Mouse (Mus musculus) activated CD4-positive, CD25-positive, alpha-beta regulatory T cell, adult 4 months (primary cell): Measurements from ENCODE around the gene Tmem201. TPM values are rescaled to one million over a fixed set of nuclear protein-coding genes. Genes with fewer than 3 reads are reported as not detected.
A peak's percentile ranks its signal among the peaks of the same experiment; 100 is the strongest.

Experiments used
- ATAC-seq: one replicate; pipeline ENCODE4 v1.8.0; 2017
- polyA plus RNA-seq, 2 experiments: library from polyadenylated mRNA; unstranded; fragments of 100-300 nt; shearing (Covaris generic); gene quantifications; one replicate each; pipeline ENCODE4 v1.2.1; 2017

The Tmem201 gene
- polyA plus RNA-seq, 2 experiments from 2014 or later, result 3.0 to 6.8 TPM

- no peak for ATAC-seq
Observed at GRCm38 (mm10) chr4:149749003-149749662, 11.3 kb upstream of the Tmem201 start.

GRCm38 (mm10) chr4:149744119-149744518 lies 6.3 kb upstream of the Tmem201 start:
- no peak for ATAC-seq

GRCm38 (mm10) chr4:149742011-149742530 lies 4.2 kb upstream of the Tmem201 start:
- no peak for ATAC-seq

GRCm38 (mm10) chr4:149740301-149740700 lies 2.5 kb upstream of the Tmem201 start:
- no peak for ATAC-seq

- no peak for ATAC-seq
Observed at GRCm38 (mm10) chr4:149739478-149739877, 1.6 kb upstream of the Tmem201 start.

GRCm38 (mm10) chr4:149736581-149736980 lies 1.3 kb downstream of the Tmem201 start:
- ATAC-seq, result no peak

- no peak for ATAC-seq
Observed at GRCm38 (mm10) chr4:149735624-149736250, 2.1 kb downstream of the Tmem201 start.

- no peak for ATAC-seq
Observed at GRCm38 (mm10) chr4:149734730-149735475, 2.9 kb downstream of the Tmem201 start.

GRCm38 (mm10) chr4:149734246-149734645 lies 3.6 kb downstream of the Tmem201 start:
- no peak for ATAC-seq

GRCm38 (mm10) chr4:149733748-149734147 lies 4.1 kb downstream of the Tmem201 start:
- no peak for ATAC-seq

- no peak for ATAC-seq
Observed at GRCm38 (mm10) chr4:149732800-149733199, 5.0 kb downstream of the Tmem201 start.

GRCm38 (mm10) chr4:149732313-149732712 lies 5.5 kb downstream of the Tmem201 start:
- ATAC-seq, result no peak

GRCm38 (mm10) chr4:149730827-149731226 lies 7.0 kb downstream of the Tmem201 start:
- ATAC-seq, result no peak

- ATAC-seq, result no peak
Observed at GRCm38 (mm10) chr4:149728810-149729209, 9.0 kb downstream of the Tmem201 start.

GRCm38 (mm10) chr4:149727636-149728035 lies 10.2 kb downstream of the Tmem201 start:
- ATAC-seq, result no peak

- peak; percentile 38 for ATAC-seq
Observed at GRCm38 (mm10) chr4:149725661-149726350, 12.0 kb downstream of the Tmem201 start.

GRCm38 (mm10) chr4:149724916-149725470 lies 12.9 kb downstream of the Tmem201 start:
- ATAC-seq, result no peak

- ATAC-seq, result peak; percentile 48
Observed at GRCm38 (mm10) chr4:149723855-149724731, 13.8 kb downstream of the Tmem201 start.

GRCm38 (mm10) chr4:149723021-149723390 lies 14.8 kb downstream of the Tmem201 start:
- no peak for ATAC-seq

- ATAC-seq, result no peak
Observed at GRCm38 (mm10) chr4:149722104-149723020, 15.5 kb downstream of the Tmem201 start.
